Mouse (Mus musculus) embryonic facial prominence, embryonic 13.5 days (tissue): ENCODE measurements at regions not wholly inside any gene's neighbourhood (a gene's known extent, or its start where the extent isn't known, plus 50 kb on each side); places are given as distances from the start of the nearest gene placed in this dataset.

ENCODE experiments used
- ATAC-seq: fragments of 200-750 bp; cut with Nextera tagmentation; 2 replicates; pipeline ENCODE4 v1.8.0; 2017; ENCODE audit warnings: low read depth; ENCODE audit not compliant: insufficient number of reproducible peaks, insufficient read depth, low FRiP score, low TSS enrichment
- H3K27ac ChIP-seq: fragments of 300-500 bp; sonication (generic); 2 replicates; pipeline ENCODE4 v1.5.1; 2015; ENCODE audit warnings: moderate library complexity, mild to moderate bottlenecking, inconsistent platforms
- H3K27me3 ChIP-seq: fragments of 300-500 bp; sonication (generic); 2 replicates; pipeline ENCODE4 v1.6.1; 2015; ENCODE audit warnings: mild to moderate bottlenecking, inconsistent platforms
- H3K36me3 ChIP-seq: fragments of 300-500 bp; sonication (generic); 2 replicates; pipeline ENCODE4 v1.6.1; 2015; ENCODE audit warnings: mild to moderate bottlenecking, inconsistent platforms
- H3K4me1 ChIP-seq: fragments of 300-500 bp; sonication (generic); 2 replicates; pipeline ENCODE4 v1.6.1; 2015; ENCODE audit warnings: inconsistent platforms
- H3K4me2 ChIP-seq: fragments of 300-500 bp; sonication (generic); 2 replicates; pipeline ENCODE4 v1.6.1; 2015; ENCODE audit warnings: moderate library complexity, mild to moderate bottlenecking, inconsistent platforms
- H3K4me3 ChIP-seq: fragments of 300-500 bp; sonication (generic); 2 replicates; pipeline ENCODE4 v1.5.1; 2015; ENCODE audit warnings: mild to moderate bottlenecking, inconsistent platforms
- H3K9ac ChIP-seq: fragments of 300-500 bp; sonication (generic); 2 replicates; pipeline ENCODE4 v1.6.1; 2015; ENCODE audit warnings: mild to moderate bottlenecking, inconsistent platforms
- H3K9me3 ChIP-seq: fragments of 300-500 bp; sonication (generic); 2 replicates; pipeline ENCODE4 v1.6.1; 2016; ENCODE audit warnings: inconsistent platforms
- WGBS: fragments of 180-500 bp; shearing (Covaris S2); methylation state at CpG from one replicate; pipeline ENCODE4 v1.1.7; 2015; ENCODE audit warnings: mixed read lengths; 5-methylcytosine and 5-hydroxymethylcytosine counted together

- Histone ChIP-seq H3K27me3 (no peaks in the 10 kb centered on the region), H3K9ac (no peak overlapping the region), H3K9me3 (no peaks in the 10 kb centered on the region), H3K4me3 (no peak overlapping the region), H3K4me2 (no peak overlapping the region), H3K27ac (no peak overlapping the region), H3K4me1 (peaks cover 33% of the 10 kb centered on the region), H3K36me3 (no peaks in the 10 kb centered on the region)
- no peak for ATAC-seq
- 22% methylated on average over 12 of the region's 12 CpGs for WGBS
Measured at GRCm38 (mm10) chr7:137714318-137714962, 277.0 kb downstream of the Glrx3 start.

- H3K27me3 ChIP-seq, result no peaks in the 10 kb centered on the region
- H3K4me3 ChIP-seq, result no peak overlapping the region
- H3K9ac ChIP-seq, result no peak overlapping the region
- H3K9me3 ChIP-seq, result no peaks in the 10 kb centered on the region
- H3K27ac ChIP-seq, result no peak overlapping the region
- H3K4me1 ChIP-seq, result peaks cover 33% of the 10 kb centered on the region
- ATAC-seq, result no peak
- WGBS, result 54% methylated on average over 6 of the region's 6 CpGs
- no peaks in the 10 kb centered on the region for H3K36me3 ChIP-seq
- H3K4me2 ChIP-seq, result no peak overlapping the region
Measured at GRCm38 (mm10) chr7:137715126-137715900, 277.9 kb downstream of the Glrx3 start.

GRCm38 (mm10) chr7:137723361-137724040 lies 286.1 kb downstream of the Glrx3 start:
- Histone ChIP-seq H3K9me3 (no peaks in the 10 kb centered on the region), H3K27ac (peak overlapping the region; percentile 33; the same call in 1 of the 2 replicates), H3K4me1 (peaks cover 23% of the 10 kb centered on the region), H3K9ac (no peak overlapping the region), H3K4me3 (no peak overlapping the region), H3K36me3 (no peaks in the 10 kb centered on the region), H3K4me2 (no peak overlapping the region), H3K27me3 (no peaks in the 10 kb centered on the region)
- WGBS, result 40% methylated on average over 7 of the region's 7 CpGs
- no peak for ATAC-seq

- no peak for ATAC-seq
- H3K4me2 ChIP-seq, result no peak overlapping the region
- WGBS, result 68% methylated on average over 7 of the region's 7 CpGs
- no peaks in the 10 kb centered on the region for H3K27me3 ChIP-seq
- no peak overlapping the region for H3K27ac ChIP-seq
- no peak overlapping the region for H3K9ac ChIP-seq
- H3K4me3 ChIP-seq, result no peak overlapping the region
- H3K36me3 ChIP-seq, result no peaks in the 10 kb centered on the region
- no peaks in the 10 kb centered on the region for H3K9me3 ChIP-seq
- H3K4me1 ChIP-seq, result peaks cover 20% of the 10 kb centered on the region
Measured at GRCm38 (mm10) chr7:137726031-137726430, 288.6 kb downstream of the Glrx3 start.

GRCm38 (mm10) chr7:137735873-137736527 lies 298.6 kb downstream of the Glrx3 start:
- no peaks in the 10 kb centered on the region for H3K36me3 ChIP-seq
- no peak overlapping the region for H3K9ac ChIP-seq
- H3K27me3 ChIP-seq, result no peaks in the 10 kb centered on the region
- ATAC-seq, result no peak
- H3K4me2 ChIP-seq, result no peak overlapping the region
- no peaks in the 10 kb centered on the region for H3K4me1 ChIP-seq
- H3K4me3 ChIP-seq, result no peak overlapping the region
- whole genome bisulfite sequencing, result 92% methylated on average over 5 of the region's 5 CpGs
- H3K27ac ChIP-seq, result no peak overlapping the region
- no peaks in the 10 kb centered on the region for H3K9me3 ChIP-seq

GRCm38 (mm10) chr7:137741702-137742101 lies 304.3 kb downstream of the Glrx3 start:
- Histone ChIP-seq H3K4me3 (no peak overlapping the region), H3K9ac (no peak overlapping the region), H3K27me3 (no peaks in the 10 kb centered on the region), H3K4me1 (peaks cover 8% of the 10 kb centered on the region), H3K4me2 (no peak overlapping the region), H3K9me3 (no peaks in the 10 kb centered on the region), H3K27ac (no peak overlapping the region), H3K36me3 (no peaks in the 10 kb centered on the region)
- 80% methylated on average over 3 of the region's 3 CpGs for WGBS
- no peak for ATAC-seq

- Histone ChIP-seq H3K9ac (0 out of 2 replicates have a peak overlapping the region, but pooled peaks have one; percentile 6), H3K36me3 (no peaks in the 10 kb centered on the region), H3K9me3 (no peaks in the 10 kb centered on the region), H3K4me1 (peaks cover 8% of the 10 kb centered on the region), H3K4me3 (no peak overlapping the region), H3K27ac (no peak overlapping the region), H3K4me2 (no peak overlapping the region), H3K27me3 (no peaks in the 10 kb centered on the region)
- 37% methylated on average over 7 of the region's 7 CpGs for WGBS
- ATAC-seq, result no peak
Measured at GRCm38 (mm10) chr7:137742297-137742751, 304.9 kb downstream of the Glrx3 start.

GRCm38 (mm10) chr7:137745575-137745974 lies 308.2 kb downstream of the Glrx3 start:
- Histone ChIP-seq H3K27me3 (no peaks in the 10 kb centered on the region), H3K27ac (no peak overlapping the region), H3K36me3 (no peaks in the 10 kb centered on the region), H3K4me1 (peaks cover 8% of the 10 kb centered on the region), H3K9me3 (no peaks in the 10 kb centered on the region), H3K9ac (no peak overlapping the region), H3K4me3 (no peak overlapping the region), H3K4me2 (no peak overlapping the region)
- 82% methylated on average over 1 of the region's 1 CpGs for WGBS
- no peak for ATAC-seq

- no peaks in the 10 kb centered on the region for H3K27me3 ChIP-seq
- H3K4me3 ChIP-seq, result no peak overlapping the region
- 85% methylated on average over 3 of the region's 3 CpGs for WGBS
- H3K9ac ChIP-seq, result no peak overlapping the region
- ATAC-seq, result no peak
- H3K4me2 ChIP-seq, result no peak overlapping the region
- H3K4me1 ChIP-seq, result peaks cover 8% of the 10 kb centered on the region
- H3K9me3 ChIP-seq, result no peaks in the 10 kb centered on the region
- no peak overlapping the region for H3K27ac ChIP-seq
- H3K36me3 ChIP-seq, result no peaks in the 10 kb centered on the region
Measured at GRCm38 (mm10) chr7:137745991-137746390, 308.6 kb downstream of the Glrx3 start.

GRCm38 (mm10) chr7:137748936-137749335 lies 311.5 kb downstream of the Glrx3 start:
- no peak overlapping the region for H3K4me2 ChIP-seq
- H3K9ac ChIP-seq, result no peak overlapping the region
- H3K4me1 ChIP-seq, result peaks cover 3% of the 10 kb centered on the region
- no peak for ATAC-seq
- H3K36me3 ChIP-seq, result no peaks in the 10 kb centered on the region
- WGBS, result 67% methylated on average over 7 of the region's 7 CpGs
- H3K4me3 ChIP-seq, result no peak overlapping the region
- no peak overlapping the region for H3K27ac ChIP-seq
- H3K9me3 ChIP-seq, result no peaks in the 10 kb centered on the region
- H3K27me3 ChIP-seq, result no peaks in the 10 kb centered on the region

GRCm38 (mm10) chr7:137750741-137751140 lies 313.3 kb downstream of the Glrx3 start:
- ATAC-seq, result no peak
- no peak overlapping the region for H3K4me2 ChIP-seq
- 69% methylated on average over 1 of the region's 1 CpGs for WGBS
- H3K4me3 ChIP-seq, result no peak overlapping the region
- no peaks in the 10 kb centered on the region for H3K9me3 ChIP-seq
- H3K4me1 ChIP-seq, result no peaks in the 10 kb centered on the region
- no peak overlapping the region for H3K9ac ChIP-seq
- H3K27ac ChIP-seq, result no peak overlapping the region
- H3K27me3 ChIP-seq, result no peaks in the 10 kb centered on the region
- H3K36me3 ChIP-seq, result no peaks in the 10 kb centered on the region
